Mouse (Mus musculus) intestine, embryonic 14.5 days (tissue): ENCODE measurements around the gene Lrrc39. TPM values are rescaled to one million over a fixed set of nuclear protein-coding genes. Genes with fewer than 3 reads are reported as not detected.

ENCODE experiments used
- ATAC-seq: fragments of 200-750 bp; cut with Nextera tagmentation; replicated peaks from 2 replicates; pipeline ENCODE4 v1.8.0; 2017; ENCODE audit warnings: low read depth, moderate number of reproducible peaks, moderate TSS enrichment, moderate library complexity; ENCODE audit not compliant: low FRiP score, low TSS enrichment
- DNase-seq: peaks from one replicate; pipeline ENCODE4 v3.0.0-alpha.2; 2018; ENCODE audit warnings: low spot score
- H3K27ac ChIP-seq: fragments of 300-500 bp; sonication (generic); 2 replicates; pipeline ENCODE4 v1.5.1; 2014; ENCODE audit warnings: low read depth, mild to moderate bottlenecking, control low read depth
- H3K27me3 ChIP-seq: fragments of 300-500 bp; sonication (generic); replicated peaks from 2 replicates; pipeline ENCODE4 v1.6.1; 2014; ENCODE audit warnings: low read length, control low read depth; ENCODE audit not compliant: control insufficient read depth, insufficient read depth
- H3K36me3 ChIP-seq: fragments of 300-500 bp; sonication (generic); 2 replicates; pipeline ENCODE4 v1.6.1; 2014; ENCODE audit warnings: low read length, control low read depth; ENCODE audit not compliant: control insufficient read depth, insufficient read depth
- H3K4me1 ChIP-seq: fragments of 300-500 bp; sonication (generic); replicated peaks from 2 replicates; pipeline ENCODE4 v1.6.1; 2014; ENCODE audit warnings: low read length, control low read depth, mixed read lengths; ENCODE audit not compliant: control insufficient read depth, insufficient read depth
- H3K4me2 ChIP-seq: fragments of 300-500 bp; sonication (generic); 2 replicates; pipeline ENCODE4 v1.6.1; 2014; ENCODE audit warnings: low read length
- H3K4me3 ChIP-seq: fragments of 300-500 bp; sonication (generic); 2 replicates; pipeline ENCODE4 v1.5.1; 2014; ENCODE audit warnings: low read depth, low read length, control low read depth, mixed read lengths
- H3K9ac ChIP-seq: fragments of 300-500 bp; sonication (generic); 2 replicates; pipeline ENCODE4 v1.6.1; 2014; ENCODE audit warnings: mild to moderate bottlenecking, low read length
- H3K9me3 ChIP-seq: fragments of 300-500 bp; sonication (generic); 2 replicates; pipeline ENCODE4 v1.6.1; 2016; ENCODE audit warnings: low read length, control low read depth; ENCODE audit not compliant: control insufficient read depth
- WGBS: fragments of 180-500 bp; shearing (Covaris S2); extraction: QIAGEN DNeasy Blood & Tissue Kit; methylation state at CpG from one replicate; pipeline ENCODE4 v1.1.7; 2014; 5-methylcytosine and 5-hydroxymethylcytosine counted together
- polyA plus RNA-seq: library from polyadenylated mRNA; unstranded; fragments of >200 nt; fragmentation: Nextera tagmentation; extraction: Ambion mirVana; gene quantifications from 2 replicates; pipeline ENCODE4 v1.2.1, GENCODE M21; 2014

Gene Lrrc39
- 1.1 and 1.5 TPM in 2 replicates for polyA plus RNA-seq

DNA sequence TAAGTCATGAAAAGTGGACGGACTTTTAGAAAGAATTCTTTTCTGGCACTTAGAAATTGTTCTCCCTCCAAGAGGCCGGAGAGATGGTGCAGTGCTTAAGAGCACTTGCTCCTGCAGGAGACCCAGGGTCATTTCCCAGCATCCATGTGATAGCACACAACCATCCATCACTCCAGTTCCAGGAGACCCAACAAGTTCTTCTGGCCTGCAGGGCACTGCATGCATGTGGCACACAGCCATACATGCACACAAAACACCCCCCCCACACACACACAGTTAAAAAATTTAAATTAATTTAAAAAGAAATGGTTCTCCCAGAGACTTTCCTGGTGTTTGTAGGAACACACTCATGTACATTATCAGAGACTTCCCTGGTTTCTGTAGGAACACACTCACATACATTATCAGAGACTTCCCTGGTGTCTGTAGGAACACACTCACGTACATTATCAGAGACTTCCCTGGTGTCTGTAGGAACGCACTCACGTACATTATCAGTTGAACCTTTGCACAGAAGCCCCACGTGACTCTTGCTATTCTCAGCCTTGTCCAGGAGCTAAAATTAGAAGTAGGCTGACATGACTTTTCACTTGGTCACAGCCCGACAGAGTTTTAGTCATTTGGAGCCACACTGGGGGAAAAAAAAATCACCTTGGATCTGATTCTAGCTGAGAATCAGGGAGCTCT lies at the start of gene Lrrc39:
Gene Lrrc39, plus strand, starts transcription at position 566 of the 687 bp plus-strand sequence.
- Histone ChIP-seq H3K4me1 (no peaks in the 10 kb centered on the region), H3K4me3 (no peak within 1 kb of the TSS), H3K4me2 (0 out of 2 replicates have a peak within 1 kb of the TSS, but pooled peaks have one; percentile 20), H3K9ac (no peak within 1 kb of the TSS), H3K27me3 (no peaks in the 10 kb centered on the region), H3K27ac (no peak within 1 kb of the TSS), H3K36me3 (no peaks in the 10 kb centered on the region), H3K9me3 (peaks cover 4% of the 10 kb centered on the region; the same call in 1 of the 2 replicates)
- 60% methylated on average over 7 of the region's 7 CpGs for WGBS
- ATAC-seq = peak; percentile 66; the same call in 1 of the 2 replicates
- peak; percentile 52 for DNase-seq

DNA sequence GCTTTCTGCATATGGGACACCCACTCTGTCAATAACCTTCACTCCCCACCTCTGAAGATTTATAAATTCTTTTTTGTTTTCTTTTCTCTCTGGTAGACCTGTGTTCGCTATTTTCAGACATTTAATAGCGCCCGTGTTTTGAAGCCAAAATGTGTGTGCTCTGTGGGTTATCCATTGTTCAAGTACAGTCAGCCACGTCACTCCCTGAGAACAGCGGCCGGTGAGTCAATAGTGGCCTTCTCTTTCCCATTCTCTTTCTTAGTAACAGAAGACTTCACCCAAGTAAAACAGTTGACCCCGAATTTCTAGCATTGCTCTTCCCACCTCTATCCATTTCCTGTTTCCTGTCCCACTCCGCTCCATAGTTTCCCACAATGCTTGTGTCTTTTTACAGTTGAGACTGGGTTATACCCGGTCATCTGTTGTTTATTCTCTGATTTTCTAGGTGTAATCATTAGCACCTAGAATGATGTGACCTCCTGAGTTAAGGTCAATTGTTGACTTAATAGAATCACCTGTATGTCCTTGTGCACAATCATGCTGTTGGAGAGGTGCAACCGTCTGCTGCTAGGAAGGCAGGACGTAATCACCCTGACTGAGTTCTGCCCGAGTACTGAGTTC lies 42.5 kb upstream of the Lrrc39 start:
- Histone ChIP-seq H3K4me2 (no peak overlapping the region), H3K9ac (no peak overlapping the region), H3K27me3 (no peaks in the 10 kb centered on the region), H3K4me1 (no peaks in the 10 kb centered on the region), H3K27ac (no peak overlapping the region), H3K4me3 (no peak overlapping the region), H3K36me3 (0 out of 2 replicates have a peak, but pooled peaks cover 7% of the 10 kb centered on the region), H3K9me3 (no peaks in the 10 kb centered on the region)
- WGBS = 85% methylated on average over 12 of the region's 12 CpGs
- no peak for ATAC-seq
- no peak for DNase-seq

DNA sequence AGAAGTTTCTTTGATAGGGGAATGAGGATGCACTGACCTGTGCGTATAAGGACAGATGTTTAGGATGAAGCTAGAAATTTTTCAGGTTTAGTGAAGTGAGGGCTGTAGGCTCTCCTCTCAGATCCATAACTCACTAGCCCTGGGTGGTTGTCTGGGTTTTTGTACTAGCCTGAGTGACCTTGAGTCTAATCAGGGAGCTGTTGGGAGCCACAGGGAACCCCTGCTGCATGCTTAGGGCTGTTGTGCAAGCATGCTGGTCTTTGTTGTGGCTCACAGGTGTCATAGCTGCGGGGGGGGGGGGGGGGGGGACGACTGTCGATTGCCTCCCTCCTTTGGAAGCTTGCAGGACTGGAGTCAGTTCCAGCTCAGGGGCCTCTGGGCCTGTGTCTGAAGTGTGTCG lies 33.0 kb upstream of the Lrrc39 start:
- no peak for ATAC-seq
- peaks cover 16% of the 10 kb centered on the region for H3K36me3 ChIP-seq
- no peaks in the 10 kb centered on the region for H3K9me3 ChIP-seq
- no peak overlapping the region for H3K9ac ChIP-seq
- H3K4me3 ChIP-seq = no peak overlapping the region
- no peak for DNase-seq
- no peaks in the 10 kb centered on the region for H3K27me3 ChIP-seq
- no peak overlapping the region for H3K27ac ChIP-seq
- WGBS = 73% methylated on average over 4 of the region's 5 CpGs
- H3K4me1 ChIP-seq = no peaks in the 10 kb centered on the region
- no peak overlapping the region for H3K4me2 ChIP-seq

DNA sequence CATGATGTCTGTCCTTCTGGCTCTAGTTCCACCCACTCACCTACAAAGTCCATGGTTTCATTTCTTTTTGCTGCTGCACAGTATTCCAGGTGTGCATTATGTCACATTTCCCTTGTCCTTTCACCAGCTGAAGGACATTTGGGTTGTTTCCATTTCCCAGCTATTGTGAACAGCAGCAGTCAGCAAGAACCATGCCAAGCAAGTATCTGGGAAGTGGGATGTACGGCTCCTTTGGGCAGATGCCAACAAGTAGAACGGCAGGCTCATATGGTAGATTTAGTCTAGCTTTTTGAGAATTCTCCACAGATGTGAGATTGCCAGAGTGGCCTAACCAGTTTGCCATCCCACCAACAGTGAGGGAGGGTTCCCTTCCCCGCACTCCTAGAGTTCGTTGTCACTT lies 31.9 kb upstream of the Lrrc39 start:
- 80% methylated on average over 4 of the region's 4 CpGs for WGBS

GRCm38 (mm10) chr3:116536428-116537199 lies 26.2 kb upstream of the Lrrc39 start:
- 32% methylated on average over 16 of the region's 16 CpGs for WGBS
- DNase-seq = no peak
- Histone ChIP-seq H3K4me2 (no peak overlapping the region), H3K4me3 (no peak overlapping the region), H3K4me1 (no peaks in the 10 kb centered on the region), H3K27ac (no peak overlapping the region), H3K36me3 (peaks cover 56% of the 10 kb centered on the region), H3K9me3 (no peaks in the 10 kb centered on the region), H3K27me3 (no peaks in the 10 kb centered on the region), H3K9ac (no peak overlapping the region)
- ATAC-seq = no peak

More for the DNA sequence above, 31.9 kb upstream of the Lrrc39 start:
- H3K27me3 ChIP-seq = no peaks in the 10 kb centered on the region
- no peak overlapping the region for H3K27ac ChIP-seq
- H3K4me1 ChIP-seq = no peaks in the 10 kb centered on the region
- ATAC-seq (no peak), DNase-seq (no peak)
- H3K36me3 ChIP-seq = peaks cover 26% of the 10 kb centered on the region
- no peaks in the 10 kb centered on the region for H3K9me3 ChIP-seq
- no peak overlapping the region for H3K9ac ChIP-seq
- H3K4me2 ChIP-seq = no peak overlapping the region
- H3K4me3 ChIP-seq = no peak overlapping the region

GRCm38 (mm10) chr3:116537200-116537573 lies 25.6 kb upstream of the Lrrc39 start:
- H3K4me3 ChIP-seq = no peak overlapping the region
- H3K27ac ChIP-seq = no peak overlapping the region
- no peak for DNase-seq
- H3K4me1 ChIP-seq = no peaks in the 10 kb centered on the region
- no peak overlapping the region for H3K4me2 ChIP-seq
- no peaks in the 10 kb centered on the region for H3K27me3 ChIP-seq
- H3K36me3 ChIP-seq = peaks cover 62% of the 10 kb centered on the region
- H3K9me3 ChIP-seq = no peaks in the 10 kb centered on the region
- H3K9ac ChIP-seq = no peak overlapping the region
- no peak for ATAC-seq
- WGBS = 54% methylated on average over 6 of the region's 6 CpGs

GRCm38 (mm10) chr3:116542070-116542469 lies 20.7 kb upstream of the Lrrc39 start:
- WGBS = 81% methylated on average over 2 of the region's 2 CpGs
- no peak for DNase-seq
- no peak overlapping the region for H3K4me3 ChIP-seq
- H3K27ac ChIP-seq = no peak overlapping the region
- H3K9me3 ChIP-seq = no peaks in the 10 kb centered on the region
- peaks cover 46% of the 10 kb centered on the region for H3K36me3 ChIP-seq
- H3K4me1 ChIP-seq = no peaks in the 10 kb centered on the region
- no peak for ATAC-seq
- no peaks in the 10 kb centered on the region for H3K27me3 ChIP-seq
- H3K9ac ChIP-seq = no peak overlapping the region
- no peak overlapping the region for H3K4me2 ChIP-seq

- DNase-seq (no peak), ATAC-seq (no peak)
- no peaks in the 10 kb centered on the region for H3K4me1 ChIP-seq
- H3K27ac ChIP-seq = no peak overlapping the region
- H3K4me3 ChIP-seq = no peak overlapping the region
- no peak overlapping the region for H3K9ac ChIP-seq
- no peaks in the 10 kb centered on the region for H3K9me3 ChIP-seq
- WGBS = 67% methylated on average over 3 of the region's 3 CpGs
- no peak overlapping the region for H3K4me2 ChIP-seq
- no peaks in the 10 kb centered on the region for H3K27me3 ChIP-seq
- peaks cover 46% of the 10 kb centered on the region for H3K36me3 ChIP-seq
These were observed 20.2 kb upstream of the Lrrc39 start for GRCm38 (mm10) chr3:116542532-116542931.
